Mouse (Mus musculus): Measurements from ENCODE around the gene Nxpe2. TPM values are rescaled to one million over a fixed set of nuclear protein-coding genes. Genes with fewer than 3 reads are reported as not detected.

Gene Nxpe2
- polyA plus RNA-seq, 2 experiments: 110 to 192 TPM

DNA sequence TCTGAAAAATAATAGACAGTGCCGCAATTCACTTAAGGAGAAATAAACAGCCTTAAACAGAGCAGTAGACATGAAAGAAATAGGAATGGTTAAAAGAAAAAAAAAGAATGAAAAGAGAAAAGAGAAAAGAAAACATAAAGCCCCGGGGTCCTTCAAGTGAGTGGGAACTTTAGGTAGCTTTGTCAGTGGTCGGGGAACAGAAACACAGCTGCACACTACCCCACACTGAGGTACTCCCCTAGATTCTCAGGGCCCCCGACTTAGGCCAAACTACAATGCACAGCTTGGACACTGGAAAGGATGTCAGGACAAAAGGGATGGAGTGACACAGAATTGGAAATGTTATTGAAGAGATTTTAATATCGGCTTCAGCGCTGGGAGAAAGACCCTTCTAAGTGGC lies 9.5 kb upstream of the Nxpe2 start:
- 52% methylated on average over 6 of the region's 6 CpGs for WGBS (ENCODE audit: insufficient replicate concordance)
- peak overlapping the region; percentile 10 to 53; a peak in 2 of 4 replicates for H3K4me3 ChIP-seq (ENCODE audit: insufficient read depth in 1 of 2, low read depth in 2 of 2, low read length in 2 of 2)
- H3K27me3 ChIP-seq (ENCODE audit: control insufficient read depth, insufficient read depth, low read length): no peaks in the 10 kb centered on the region
- peak overlapping the region; percentile 68 for H3K4me2 ChIP-seq (ENCODE audit: low read depth)
- peak overlapping the region; percentile 78 for H3K9ac ChIP-seq (replicated peaks)
- no peaks in the 10 kb centered on the region for H3K36me3 ChIP-seq (replicated peaks; ENCODE audit: control insufficient read depth, insufficient read depth, low read depth)
- peaks cover 64 to 71% of the 10 kb centered on the region in 2 experiments for H3K4me1 ChIP-seq (replicated peaks; ENCODE audit: control insufficient read depth in 2 of 2, insufficient read depth in 2 of 2, low read length in 1 of 2)
- H3K9me3 ChIP-seq (ENCODE audit: control insufficient read depth, low read length): no peaks in the 10 kb centered on the region
- TF ChIP-seq CTCF (IDR thresholded peaks at IDR 0.05; ENCODE audit: low read depth) (no peak), EP300 (IDR thresholded peaks at IDR 0.05; ENCODE audit: low read depth) (no peak)
- DNase-seq (ENCODE audit: low read depth in 3 of 3, low spot score in 3 of 3) (no peak), ATAC-seq (ENCODE audit: insufficient read depth) (no peak)
- peak overlapping the region; percentile 100 for H3K27ac ChIP-seq

DNA sequence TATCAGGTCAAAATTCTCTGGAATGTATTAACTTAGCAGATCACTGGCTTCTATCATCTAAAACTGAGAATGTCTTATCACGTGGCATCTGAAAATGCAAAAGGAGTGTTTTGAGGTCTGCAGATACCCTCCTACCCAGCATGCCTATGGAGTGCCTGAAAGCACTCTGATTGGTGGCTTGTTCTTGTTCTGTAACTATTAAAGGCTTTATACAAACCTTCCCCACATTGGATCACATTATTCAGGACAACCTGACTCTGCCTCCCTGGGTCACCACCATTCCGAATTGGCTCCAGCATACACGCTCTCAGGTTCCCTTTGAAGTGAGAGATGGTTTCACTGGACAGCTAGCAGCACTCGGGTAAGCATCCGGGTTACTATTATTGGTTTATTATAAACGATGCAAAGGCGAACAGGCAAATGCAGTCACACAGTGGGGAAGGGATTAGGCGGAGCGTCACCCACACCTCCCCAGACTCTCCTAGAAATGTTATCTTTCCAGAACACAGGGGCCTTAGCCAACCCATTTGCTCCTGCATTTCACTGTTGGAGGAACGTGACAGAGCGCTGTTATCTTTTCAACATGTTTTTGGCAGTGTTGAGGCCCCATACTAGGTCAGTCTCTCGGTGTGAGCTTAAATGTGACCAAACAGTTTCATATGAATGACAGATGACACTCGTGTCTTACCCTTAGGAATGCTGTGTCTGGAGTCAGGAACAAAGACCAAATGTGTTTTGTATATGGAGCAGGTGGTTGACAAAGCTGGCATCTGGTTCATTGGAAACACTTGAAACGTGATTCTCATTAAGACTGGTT lies 8.8 kb upstream of the Nxpe2 start:
- WGBS (ENCODE audit: insufficient replicate concordance): 12% methylated on average over 14 of the region's 14 CpGs
- peak; percentile 92 to 95 (median 95) for DNase-seq (ENCODE audit: low read depth in 3 of 3, low spot score in 3 of 3)
- peaks cover 72 to 78% of the 10 kb centered on the region in 2 experiments for H3K4me1 ChIP-seq (replicated peaks; ENCODE audit: control insufficient read depth in 2 of 2, insufficient read depth in 2 of 2, low read length in 1 of 2)

GRCm38 (mm10) chr9:48360826-48361225 lies 7.6 kb upstream of the Nxpe2 start:
- Histone ChIP-seq H3K9ac (replicated peaks) (peak overlapping the region; percentile 28; the same call in 1 of the 2 replicates), H3K27me3 (ENCODE audit: control insufficient read depth, insufficient read depth, low read length) (no peaks in the 10 kb centered on the region), H3K27ac (peak overlapping the region; percentile 100), H3K4me2 (ENCODE audit: low read depth) (peak overlapping the region; percentile 68), H3K36me3 (replicated peaks; ENCODE audit: control insufficient read depth, insufficient read depth, low read depth) (no peaks in the 10 kb centered on the region), H3K4me3 (ENCODE audit: insufficient read depth in 1 of 2, low read depth in 2 of 2, low read length in 2 of 2) (no peak overlapping the region), H3K4me1 (replicated peaks; ENCODE audit: control insufficient read depth in 2 of 2, insufficient read depth in 2 of 2, low read length in 1 of 2) (peaks cover 72 to 75% of the 10 kb centered on the region in 2 experiments), H3K9me3 (ENCODE audit: control insufficient read depth, low read length) (no peaks in the 10 kb centered on the region)
- DNase-seq (ENCODE audit: low read depth in 3 of 3, low spot score in 3 of 3): no peak
- TF ChIP-seq EP300 (IDR thresholded peaks at IDR 0.05; ENCODE audit: low read depth): no peak
- peak; percentile 82 for TF ChIP-seq CTCF (IDR thresholded peaks at IDR 0.05; ENCODE audit: low read depth)
- WGBS (ENCODE audit: insufficient replicate concordance): 63% methylated on average over 4 of the region's 4 CpGs
- ATAC-seq (ENCODE audit: insufficient read depth): no peak

More for the DNA sequence above, 8.8 kb upstream of the Nxpe2 start:
- H3K4me2 ChIP-seq (ENCODE audit: low read depth): peak overlapping the region; percentile 68
- peak overlapping the region; percentile 78 for H3K9ac ChIP-seq (replicated peaks)
- TF ChIP-seq EP300 (IDR thresholded peaks at IDR 0.05; ENCODE audit: low read depth) (peak; percentile 95), CTCF (IDR thresholded peaks at IDR 0.05; ENCODE audit: low read depth) (no peak)
- no peaks in the 10 kb centered on the region for H3K36me3 ChIP-seq (replicated peaks; ENCODE audit: control insufficient read depth, insufficient read depth, low read depth)
- no peaks in the 10 kb centered on the region for H3K9me3 ChIP-seq (ENCODE audit: control insufficient read depth, low read length)
- H3K27ac ChIP-seq: peak overlapping the region; percentile 100
- peak overlapping the region; percentile 53 to 68 for H3K4me3 ChIP-seq (ENCODE audit: insufficient read depth in 1 of 2, low read depth in 2 of 2, low read length in 2 of 2)
- H3K27me3 ChIP-seq (ENCODE audit: control insufficient read depth, insufficient read depth, low read length): no peaks in the 10 kb centered on the region
- ATAC-seq (ENCODE audit: insufficient read depth): peak; percentile 97

GRCm38 (mm10) chr9:48357097-48357496 lies 3.8 kb upstream of the Nxpe2 start:
- 31% methylated on average over 3 of the region's 3 CpGs for WGBS (ENCODE audit: insufficient replicate concordance)
- H3K4me3 ChIP-seq (ENCODE audit: insufficient read depth in 1 of 2, low read depth in 2 of 2, low read length in 2 of 2): no peak overlapping the region
- H3K4me2 ChIP-seq (ENCODE audit: low read depth): no peak overlapping the region
- ATAC-seq (ENCODE audit: insufficient read depth) (no peak), DNase-seq (ENCODE audit: low read depth in 3 of 3, low spot score in 3 of 3) (no peak)
- TF ChIP-seq EP300 (IDR thresholded peaks at IDR 0.05; ENCODE audit: low read depth) (peak; percentile 48), CTCF (IDR thresholded peaks at IDR 0.05; ENCODE audit: low read depth) (no peak)
- H3K9ac ChIP-seq (replicated peaks): no peak overlapping the region
- no peaks in the 10 kb centered on the region for H3K9me3 ChIP-seq (ENCODE audit: control insufficient read depth, low read length)
- no peaks in the 10 kb centered on the region for H3K27me3 ChIP-seq (ENCODE audit: control insufficient read depth, insufficient read depth, low read length)
- H3K4me1 ChIP-seq (replicated peaks; ENCODE audit: control insufficient read depth in 2 of 2, insufficient read depth in 2 of 2, low read length in 1 of 2): peaks cover 73 to 79% of the 10 kb centered on the region in 2 experiments
- no peaks in the 10 kb centered on the region for H3K36me3 ChIP-seq (replicated peaks; ENCODE audit: control insufficient read depth, insufficient read depth, low read depth)
- peak overlapping the region; percentile 34 for H3K27ac ChIP-seq

GRCm38 (mm10) chr9:48354793-48355192 lies 1.5 kb upstream of the Nxpe2 start:
- TF ChIP-seq EP300 (IDR thresholded peaks at IDR 0.05; ENCODE audit: low read depth): no peak; the same call in 1 of the 2 replicates
- TF ChIP-seq CTCF (IDR thresholded peaks at IDR 0.05; ENCODE audit: low read depth): peak; percentile 99
- H3K4me3 ChIP-seq (ENCODE audit: insufficient read depth in 1 of 2, low read depth in 2 of 2, low read length in 2 of 2): no peak overlapping the region
- 27% methylated on average over 3 of the region's 3 CpGs for WGBS (ENCODE audit: insufficient replicate concordance)
- no peaks in the 10 kb centered on the region for H3K36me3 ChIP-seq (replicated peaks; ENCODE audit: control insufficient read depth, insufficient read depth, low read depth)
- peaks cover 52 to 58% of the 10 kb centered on the region in 2 experiments for H3K4me1 ChIP-seq (replicated peaks; ENCODE audit: control insufficient read depth in 2 of 2, insufficient read depth in 2 of 2, low read length in 1 of 2)
- no peaks in the 10 kb centered on the region for H3K9me3 ChIP-seq (ENCODE audit: control insufficient read depth, low read length)
- 0 out of 2 replicates have a peak overlapping the region, but pooled peaks have one; percentile 27 for H3K9ac ChIP-seq (replicated peaks)
- ATAC-seq (ENCODE audit: insufficient read depth): peak; percentile 61
- no peaks in the 10 kb centered on the region for H3K27me3 ChIP-seq (ENCODE audit: control insufficient read depth, insufficient read depth, low read length)
- H3K4me2 ChIP-seq (ENCODE audit: low read depth): 0 out of 2 replicates have a peak overlapping the region, but pooled peaks have one; percentile 1
- H3K27ac ChIP-seq: peak overlapping the region; percentile 46
- DNase-seq (ENCODE audit: low read depth in 3 of 3, low spot score in 3 of 3): peak; percentile 72 to 80 (median 74)
